Comparison of ENCODE assay signal across 9 mouse cellular contexts in the genomic region with DNA sequence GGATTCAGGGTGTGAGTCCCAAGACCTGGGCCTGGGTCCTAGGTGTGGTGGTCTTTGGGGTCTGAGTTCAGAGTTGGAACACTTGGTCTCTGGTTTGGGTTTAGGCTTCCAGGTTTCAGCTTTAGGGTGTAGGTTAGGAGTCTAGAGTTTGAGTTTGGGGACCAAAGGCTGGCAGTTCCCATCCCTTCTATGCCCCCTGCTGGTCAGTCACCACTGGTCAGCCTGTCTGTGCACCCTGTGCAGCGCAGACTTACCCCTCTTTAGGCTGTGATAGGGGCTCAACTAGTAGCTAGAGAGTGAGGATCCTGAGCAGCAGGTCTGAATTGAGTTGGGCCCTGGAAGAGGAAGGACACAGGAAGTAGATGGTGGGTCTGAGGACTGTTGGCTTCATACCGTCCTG. TPM values are rescaled to one million over a fixed set of nuclear protein-coding genes. Genes with fewer than 3 reads are reported as not detected.
DNase-seq lines count a peak whose midpoint lies in the region; ATAC-seq and TF ChIP-seq lines count a peak whose summit lies in the region.
"Had no signal": no experiment of that assay in that cellular context is flagged by ENCODE, and none has a peak within 500 bp of the region (broad histone marks: within the 10 kb centered on the region; RNA-seq: fewer than 3 reads in every experiment).

No protein-coding gene starts in this region.

- no peak overlapping the region for H3K4me2 ChIP-seq in heart, embryonic 12.5 days
- H3K4me2 ChIP-seq in limb, embryonic 11.5 days (ENCODE audit: low read depth, severe bottlenecking), result no peak overlapping the region
- no peak overlapping the region for H3K4me2 ChIP-seq in midbrain, embryonic 14.5 days (ENCODE audit: low read length)
- H3K4me2 ChIP-seq in forebrain, embryonic 12.5 days, result no peak overlapping the region
- H3K4me2 ChIP-seq: heart, embryonic 13.5 days had no signal

- DNase-seq in heart, adult 18-20 months, result peak; percentile 71 to 84
- DNase-seq in B cell, adult 2 months, result peak; percentile 37 to 52
- DNase-seq in induced T-regulatory cell, adult 2 months (ENCODE audit: low read depth), result peak; percentile 47
- DNase-seq in limb, embryonic 11.5 days (ENCODE audit: low spot score), result peak; percentile 75
- peak; percentile 57 for DNase-seq in midbrain, embryonic 14.5 days

- H3K27me3 ChIP-seq in heart, embryonic 12.5 days (replicated peaks), result no peaks in the 10 kb centered on the region
- H3K27me3 ChIP-seq in limb, embryonic 11.5 days (ENCODE audit: control insufficient read depth, insufficient read depth, low read length), result no peaks in the 10 kb centered on the region
- no peaks in the 10 kb centered on the region for H3K27me3 ChIP-seq in midbrain, embryonic 14.5 days (ENCODE audit: control insufficient read depth, insufficient read depth, low read length)
- peaks cover 9% of the 10 kb centered on the region; the same call in 1 of the 2 replicates for H3K27me3 ChIP-seq in forebrain, embryonic 12.5 days
- H3K27me3 ChIP-seq: heart, embryonic 13.5 days had no signal

- no peak overlapping the region for H3K27ac ChIP-seq in heart, embryonic 12.5 days (ENCODE audit: poor library complexity, severe bottlenecking)
- H3K27ac ChIP-seq in bone marrow macrophage, adult 2 months (ENCODE audit: insufficient read depth, low read depth, low read length), result no peak overlapping the region
- H3K27ac ChIP-seq in limb, embryonic 11.5 days (replicated peaks; ENCODE audit: low read depth, low read length), result no peak overlapping the region
- no peak overlapping the region for H3K27ac ChIP-seq in midbrain, embryonic 14.5 days (replicated peaks; ENCODE audit: low read depth, low read length)
- no peak overlapping the region for H3K27ac ChIP-seq in forebrain, embryonic 12.5 days
- H3K27ac ChIP-seq: heart, embryonic 13.5 days had no signal

- H3K4me1 ChIP-seq in heart, embryonic 12.5 days (replicated peaks), result peaks cover 28% of the 10 kb centered on the region
- no peaks in the 10 kb centered on the region for H3K4me1 ChIP-seq in bone marrow macrophage, adult 2 months (ENCODE audit: control insufficient read depth, insufficient read depth, low read length)
- H3K4me1 ChIP-seq in limb, embryonic 11.5 days (ENCODE audit: control insufficient read depth, insufficient read depth, low read length), result peaks cover 5% of the 10 kb centered on the region; the same call in 1 of the 2 replicates
- H3K4me1 ChIP-seq in midbrain, embryonic 14.5 days (ENCODE audit: control insufficient read depth, insufficient read depth, low read length), result no peaks in the 10 kb centered on the region
- no peaks in the 10 kb centered on the region for H3K4me1 ChIP-seq in forebrain, embryonic 12.5 days

- H3K9ac ChIP-seq in heart, embryonic 12.5 days, result no peak overlapping the region
- H3K9ac ChIP-seq in limb, embryonic 11.5 days (ENCODE audit: low read length), result no peak overlapping the region
- H3K9ac ChIP-seq in midbrain, embryonic 14.5 days (replicated peaks; ENCODE audit: low read length), result no peak overlapping the region
- H3K9ac ChIP-seq in forebrain, embryonic 12.5 days, result no peak overlapping the region
- H3K9ac ChIP-seq: heart, embryonic 13.5 days had no signal

- H3K9me3 ChIP-seq in heart, embryonic 12.5 days (replicated peaks), result no peaks in the 10 kb centered on the region
- H3K9me3 ChIP-seq in limb, embryonic 11.5 days (ENCODE audit: control insufficient read depth, low read length), result no peaks in the 10 kb centered on the region
- H3K9me3 ChIP-seq in midbrain, embryonic 14.5 days (ENCODE audit: control insufficient read depth, low read length), result no peaks in the 10 kb centered on the region
- no peaks in the 10 kb centered on the region for H3K9me3 ChIP-seq in forebrain, embryonic 12.5 days
- H3K9me3 ChIP-seq: heart, embryonic 13.5 days had no signal

- TF ChIP-seq POLR2A in bone marrow macrophage, adult 2 months (IDR thresholded peaks at IDR 0.05; ENCODE audit: borderline replicate concordance, low read depth, low read length), result no peak

- TF ChIP-seq CTCF in bone marrow macrophage, adult 2 months (IDR thresholded peaks at IDR 0.05; ENCODE audit: low read depth, low read length), result peak; percentile 72; the same call in 1 of the 2 replicates

- H3K36me3 ChIP-seq in heart, embryonic 12.5 days, result no peaks in the 10 kb centered on the region
- no peaks in the 10 kb centered on the region for H3K36me3 ChIP-seq in limb, embryonic 11.5 days (ENCODE audit: control insufficient read depth, insufficient read depth, low read length)
- no peaks in the 10 kb centered on the region for H3K36me3 ChIP-seq in midbrain, embryonic 14.5 days (ENCODE audit: control insufficient read depth, insufficient read depth, low read length)
- H3K36me3 ChIP-seq in forebrain, embryonic 12.5 days (replicated peaks), result no peaks in the 10 kb centered on the region
- H3K36me3 ChIP-seq: heart, embryonic 13.5 days had no signal

- no peak overlapping the region for H3K4me3 ChIP-seq in heart, embryonic 12.5 days
- no peak overlapping the region for H3K4me3 ChIP-seq in bone marrow macrophage, adult 2 months (ENCODE audit: insufficient read depth, low read length)
- no peak overlapping the region for H3K4me3 ChIP-seq in limb, embryonic 11.5 days (ENCODE audit: low read depth, low read length)
- no peak overlapping the region for H3K4me3 ChIP-seq in midbrain, embryonic 14.5 days (replicated peaks; ENCODE audit: low read depth, low read length)
- H3K4me3 ChIP-seq in forebrain, embryonic 12.5 days (replicated peaks), result no peak overlapping the region
- H3K4me3 ChIP-seq: heart, embryonic 13.5 days had no signal

- no peak for ATAC-seq in heart, embryonic 12.5 days (ENCODE audit: insufficient number of reproducible peaks, low FRiP score)
- no peak for ATAC-seq in limb, embryonic 11.5 days (ENCODE audit: insufficient number of reproducible peaks, low FRiP score, low TSS enrichment, low read depth)
- ATAC-seq in midbrain, embryonic 14.5 days (ENCODE audit: low FRiP score, low TSS enrichment), result no peak
- no peak for ATAC-seq in forebrain, embryonic 12.5 days (ENCODE audit: low FRiP score)

- WGBS in heart, embryonic 12.5 days, result 42% methylated on average over 2 of the region's 2 CpGs
- WGBS in limb, embryonic 11.5 days, result 50% methylated on average over 2 of the region's 2 CpGs
- WGBS in midbrain, embryonic 14.5 days, result 64% methylated on average over 2 of the region's 2 CpGs
- WGBS in forebrain, embryonic 12.5 days, result 60% methylated on average over 2 of the region's 2 CpGs

RNA-seq across cellular contexts. Expression of a gene that starts 12.3 kb away (rescaled TPM):
- total RNA-seq in heart, adult 18-20 months (2021), result 1 to 10 TPM; 4.6 to 6.3 TPM
- polyA plus RNA-seq in heart, embryonic 12.5 days (2016; fragmentation: Nextera tagmentation; extraction: Ambion mirVana), result 45.8 and 46.1 TPM in 2 replicates
- polyA plus RNA-seq in bone marrow macrophage, adult 2 months (2012; ENCODE audit: insufficient read depth, insufficient read length, missing spikeins), result 0.34 TPM in 1 of 2 replicates, not detected in the other
- polyA plus RNA-seq in limb, embryonic 11.5 days (2014; fragmentation: Nextera tagmentation; extraction: Ambion mirVana), result 30.1 and 37.3 TPM in 2 replicates
- polyA plus RNA-seq in midbrain, embryonic 14.5 days (2014; fragmentation: Nextera tagmentation; extraction: Ambion mirVana), result 5.8 and 9.3 TPM in 2 replicates
- polyA plus RNA-seq in forebrain, embryonic 12.5 days (2016; fragmentation: Nextera tagmentation; extraction: Ambion mirVana), result 16.1 and 18.6 TPM in 2 replicates

RNA-seq across cellular contexts. Expression of a gene that starts 17.6 kb away (rescaled TPM):
- over 10,000 TPM; 10,039 to 12,689 TPM for total RNA-seq in heart, adult 18-20 months (2021)
- 3,437 and 3,612 TPM in 2 replicates for polyA plus RNA-seq in heart, embryonic 12.5 days (2016; fragmentation: Nextera tagmentation; extraction: Ambion mirVana)
- not detected in 2 replicates for polyA plus RNA-seq in bone marrow macrophage, adult 2 months (2012; ENCODE audit: insufficient read depth, insufficient read length, missing spikeins)
- polyA plus RNA-seq in limb, embryonic 11.5 days (2014; fragmentation: Nextera tagmentation; extraction: Ambion mirVana), result 0.26 and 1.8 TPM in 2 replicates
- 0.25 TPM in 1 of 2 replicates, not detected in the other for polyA plus RNA-seq in midbrain, embryonic 14.5 days (2014; fragmentation: Nextera tagmentation; extraction: Ambion mirVana)
- polyA plus RNA-seq in forebrain, embryonic 12.5 days (2016; fragmentation: Nextera tagmentation; extraction: Ambion mirVana), result 1.3 and 1.5 TPM in 2 replicates

RNA-seq across cellular contexts. Expression of a gene that starts 38.7 kb away (rescaled TPM):
- total RNA-seq in heart, adult 18-20 months (2021), result not detected
- 0.14 TPM in 1 of 2 replicates, not detected in the other for polyA plus RNA-seq in heart, embryonic 12.5 days (2016; fragmentation: Nextera tagmentation; extraction: Ambion mirVana)
- polyA plus RNA-seq in bone marrow macrophage, adult 2 months (2012; ENCODE audit: insufficient read depth, insufficient read length, missing spikeins), result not detected in 2 replicates
- polyA plus RNA-seq in limb, embryonic 11.5 days (2014; fragmentation: Nextera tagmentation; extraction: Ambion mirVana), result not detected in 2 replicates
- polyA plus RNA-seq in midbrain, embryonic 14.5 days (2014; fragmentation: Nextera tagmentation; extraction: Ambion mirVana), result not detected in 2 replicates
- polyA plus RNA-seq in forebrain, embryonic 12.5 days (2016; fragmentation: Nextera tagmentation; extraction: Ambion mirVana), result not detected in 2 replicates
- polyA plus RNA-seq: heart, embryonic 13.5 days had no signal

RNA-seq across cellular contexts. Expression of a gene that starts 54.5 kb away (rescaled TPM):
- total RNA-seq in heart, adult 18-20 months (2021), result not detected
- not detected in 2 replicates for polyA plus RNA-seq in heart, embryonic 12.5 days (2016; fragmentation: Nextera tagmentation; extraction: Ambion mirVana)
- not detected in 2 replicates for polyA plus RNA-seq in bone marrow macrophage, adult 2 months (2012; ENCODE audit: insufficient read depth, insufficient read length, missing spikeins)
- not detected in 2 replicates for polyA plus RNA-seq in limb, embryonic 11.5 days (2014; fragmentation: Nextera tagmentation; extraction: Ambion mirVana)
- polyA plus RNA-seq in midbrain, embryonic 14.5 days (2014; fragmentation: Nextera tagmentation; extraction: Ambion mirVana), result not detected in 2 replicates
- polyA plus RNA-seq in forebrain, embryonic 12.5 days (2016; fragmentation: Nextera tagmentation; extraction: Ambion mirVana), result not detected in 2 replicates
- polyA plus RNA-seq: heart, embryonic 13.5 days had no signal

Comparison
In these comparisons a context has a peak if more than half of its experiments do, and no peak if none do; other contexts are left out.
1. RNA of a gene that starts 17.6 kb away (polyA plus RNA-seq): 3,437 to 3,612 TPM in heart, embryonic 12.5 days; 0.26 to 1.8 TPM in limb, embryonic 11.5 days, 1.3 to 1.5 TPM in forebrain, embryonic 12.5 days, 0.25 TPM in midbrain, embryonic 14.5 days and not detected in bone marrow macrophage, adult 2 months; every median in the first group is over 1,000 times any median in the second.
2. Peak in every context shown above with its lines, with median percentiles within 50 percentile points of each other: DNase-seq.